Mouse (Mus musculus) cerebellum, adult (tissue): ENCODE measurements at regions not wholly inside any gene's neighbourhood (a gene's known extent, or its start where the extent isn't known, plus 50 kb on each side); places are given as distances from the start of the nearest gene placed in this dataset.

ENCODE experiments used
- ATAC-seq: cut with Nextera tagmentation; 2 replicates; pipeline ENCODE4 v1.9.2; 2017; ENCODE audit warnings: mild to moderate bottlenecking, moderate library complexity, mixed read lengths; ENCODE audit not compliant: insufficient number of reproducible peaks, low FRiP score, low TSS enrichment

- no peak for ATAC-seq
These were observed 207.4 kb downstream of the Mex3b start for GRCm38 (mm10) chr7:83074399-83074970.

GRCm38 (mm10) chr7:83075159-83075952 is 208.2 kb downstream of the Mex3b start:
- no peak for ATAC-seq

- ATAC-seq, result no peak
These were observed 210.1 kb downstream of the Mex3b start for GRCm38 (mm10) chr7:83077035-83077918.

- ATAC-seq, result no peak
These were observed 210.8 kb downstream of the Mex3b start for GRCm38 (mm10) chr7:83077919-83078265.

- ATAC-seq, result no peak
These were observed 211.6 kb downstream of the Mex3b start for GRCm38 (mm10) chr7:83078695-83079094.

- no peak for ATAC-seq
These were observed 212.7 kb downstream of the Mex3b start for GRCm38 (mm10) chr7:83079842-83080241.

GRCm38 (mm10) chr7:83084496-83085082 is 217.5 kb downstream of the Mex3b start:
- ATAC-seq, result no peak

GRCm38 (mm10) chr7:83085547-83086158 is 218.5 kb downstream of the Mex3b start:
- ATAC-seq, result no peak

GRCm38 (mm10) chr7:83087408-83087807 is 220.3 kb downstream of the Mex3b start:
- no peak for ATAC-seq

GRCm38 (mm10) chr7:83088125-83088524 is 221.0 kb downstream of the Mex3b start:
- no peak for ATAC-seq

GRCm38 (mm10) chr7:83089330-83089982 is 222.3 kb downstream of the Mex3b start:
- no peak for ATAC-seq

- no peak for ATAC-seq
These were observed 226.8 kb downstream of the Mex3b start for GRCm38 (mm10) chr7:83093923-83094355.

- no peak for ATAC-seq
These were observed 227.8 kb downstream of the Mex3b start for GRCm38 (mm10) chr7:83094899-83095298.

GRCm38 (mm10) chr7:83095593-83095992 is 228.5 kb downstream of the Mex3b start:
- no peak for ATAC-seq

- no peak for ATAC-seq
These were observed 237.3 kb downstream of the Mex3b start for GRCm38 (mm10) chr7:83104426-83104825.

- ATAC-seq, result no peak
These were observed 238.5 kb downstream of the Mex3b start for GRCm38 (mm10) chr7:83105672-83106071.

- no peak for ATAC-seq
These were observed 244.2 kb downstream of the Mex3b start for GRCm38 (mm10) chr7:83111217-83111823.

- no peak for ATAC-seq
These were observed 249.4 kb downstream of the Mex3b start for GRCm38 (mm10) chr7:83116487-83116886.

GRCm38 (mm10) chr7:83117065-83117464 is 249.9 kb downstream of the Mex3b start:
- no peak for ATAC-seq
